In genomic region chr3:99322345-99322744, GRCm38 (mm10) we compare ENCODE assay signal across 25 mouse cellular contexts.
"Had no signal": no experiment of that assay in that cellular context is flagged by ENCODE, and none has a peak within 500 bp of the region (broad histone marks: within the 10 kb centered on the region; RNA-seq: fewer than 3 reads in every experiment).

No protein-coding gene starts in this region.

- H3K36me3 ChIP-seq: embryonic facial prominence, embryonic 10.5 days; embryonic facial prominence, embryonic 12.5 days; embryonic facial prominence, embryonic 13.5 days; forebrain, embryonic 10.5 days; forebrain, embryonic 12.5 days; forebrain, embryonic 15.5 days; heart, embryonic 10.5 days had no signal

- H3K9me3 ChIP-seq: embryonic facial prominence, embryonic 10.5 days; embryonic facial prominence, embryonic 12.5 days; embryonic facial prominence, embryonic 13.5 days; embryonic facial prominence, embryonic 15.5 days; forebrain, embryonic 10.5 days; forebrain, embryonic 12.5 days; forebrain, embryonic 13.5 days; forebrain, embryonic 15.5 days; heart, embryonic 10.5 days had no signal

- H3K4me1 ChIP-seq: embryonic facial prominence, embryonic 12.5 days; embryonic facial prominence, embryonic 15.5 days; forebrain, embryonic 10.5 days; forebrain, embryonic 12.5 days; forebrain, embryonic 13.5 days; forebrain, embryonic 15.5 days; heart, embryonic 10.5 days had no signal

- H3K4me3 ChIP-seq: embryonic facial prominence, embryonic 10.5 days; embryonic facial prominence, embryonic 12.5 days; embryonic facial prominence, embryonic 13.5 days; embryonic facial prominence, embryonic 15.5 days; erythroblast, embryonic 14.5 days; forebrain, embryonic 10.5 days; forebrain, embryonic 12.5 days; forebrain, embryonic 13.5 days; forebrain, embryonic 15.5 days; gastrocnemius, adult 2 months; heart, adult 2 months; heart, embryonic 10.5 days had no signal

- H3K9ac ChIP-seq: embryonic facial prominence, embryonic 12.5 days; embryonic facial prominence, embryonic 13.5 days; embryonic facial prominence, embryonic 15.5 days; forebrain, embryonic 12.5 days; forebrain, embryonic 13.5 days; forebrain, embryonic 15.5 days; forebrain, postnatal 0 days had no signal

- H3K27me3 ChIP-seq: embryonic facial prominence, embryonic 12.5 days; embryonic facial prominence, embryonic 13.5 days; embryonic facial prominence, embryonic 15.5 days; forebrain, embryonic 12.5 days; forebrain, embryonic 13.5 days; forebrain, embryonic 15.5 days had no signal

- DNase-seq: cerebellum, adult 9-11 months; cerebellum, postnatal 10 days; cerebellum, postnatal 14 days; cerebellum, postnatal 25 days; cerebellum, postnatal 36 days; embryo, embryonic 11 days; forebrain, postnatal 0 days; gastrocnemius, adult 2 months; gastrocnemius, postnatal 10 days; gastrocnemius, postnatal 14 days; gastrocnemius, postnatal 25 days; gastrocnemius, postnatal 36 days; heart, adult 11 months; heart, adult 18-20 months; heart, adult 2 months had no signal

- H3K27ac ChIP-seq: embryonic facial prominence, embryonic 10.5 days; embryonic facial prominence, embryonic 12.5 days; embryonic facial prominence, embryonic 13.5 days; embryonic facial prominence, embryonic 15.5 days; forebrain, embryonic 10.5 days; forebrain, embryonic 12.5 days; forebrain, embryonic 13.5 days; forebrain, embryonic 15.5 days; gastrocnemius, adult 2 months; heart, adult 2 months; heart, embryonic 10.5 days had no signal
